Mouse (Mus musculus) stomach, embryonic 16.5 days (tissue): ENCODE results near the gene Mast2. TPM values are rescaled to one million over a fixed set of nuclear protein-coding genes. Genes with fewer than 3 reads are reported as not detected.

Experiments used
- ATAC-seq: fragments of 200-750 bp; cut with Nextera tagmentation; 2 replicates; pipeline ENCODE4 v1.8.0; 2017; ENCODE audit warnings: moderate number of reproducible peaks, moderate TSS enrichment; ENCODE audit not compliant: insufficient read depth, low FRiP score
- H3K27ac ChIP-seq: fragments of 300-500 bp; sonication (generic); 2 replicates; pipeline ENCODE4 v1.5.1; 2014; ENCODE audit warnings: low read length
- H3K27me3 ChIP-seq: fragments of 300-500 bp; sonication (generic); 2 replicates; pipeline ENCODE4 v1.6.1; 2014; ENCODE audit warnings: low read length, control low read depth, mixed read lengths; ENCODE audit not compliant: control insufficient read depth, insufficient read depth
- H3K36me3 ChIP-seq: fragments of 300-500 bp; sonication (generic); 2 replicates; pipeline ENCODE4 v1.6.1; 2014; ENCODE audit warnings: low read length; ENCODE audit not compliant: control insufficient read depth, insufficient read depth
- H3K4me1 ChIP-seq: fragments of 300-500 bp; sonication (generic); 2 replicates; pipeline ENCODE4 v1.6.1; 2014; ENCODE audit warnings: low read length, control low read depth, mixed read lengths; ENCODE audit not compliant: control insufficient read depth, insufficient read depth
- H3K4me2 ChIP-seq: fragments of 300-500 bp; sonication (generic); 2 replicates; pipeline ENCODE4 v1.6.1; 2014; ENCODE audit warnings: low read depth, low read length, mixed read lengths
- H3K4me3 ChIP-seq: fragments of 300-500 bp; sonication (generic); replicated peaks from 2 replicates; pipeline ENCODE4 v1.5.1; 2014; ENCODE audit warnings: mild to moderate bottlenecking, low read length
- H3K9ac ChIP-seq: fragments of 300-500 bp; sonication (generic); 2 replicates; pipeline ENCODE4 v1.6.1; 2014; ENCODE audit warnings: low read length
- H3K9me3 ChIP-seq: fragments of 300-500 bp; sonication (generic); replicated peaks from 2 replicates; pipeline ENCODE4 v1.6.1; 2016; ENCODE audit warnings: low read length, control low read depth; ENCODE audit not compliant: control insufficient read depth
- WGBS: fragments of 180-500 bp; shearing (Covaris S2); extraction: QIAGEN DNeasy Blood & Tissue Kit; methylation state at CpG from one replicate; pipeline ENCODE4 v1.1.7; 2014; 5-methylcytosine and 5-hydroxymethylcytosine counted together
- polyA plus RNA-seq: library from polyadenylated mRNA; unstranded; fragments of >200 nt; fragmentation: Nextera tagmentation; extraction: Ambion mirVana; gene quantifications from 2 replicates; pipeline ENCODE4 v1.2.1, GENCODE M21; 2015

Gene Mast2
- 6.6 and 9.5 TPM in 2 replicates for polyA plus RNA-seq

GRCm38 (mm10) chr4:116464126-116464981 lies at the start of gene Mast2:
TSS of gene Mast2 (minus strand) at chr4:116464183.
- Histone ChIP-seq H3K4me2 (peak within 1 kb of the TSS; percentile 81), H3K27me3 (no peaks in the 10 kb centered on the region), H3K36me3 (no peaks in the 10 kb centered on the region), H3K9me3 (peaks cover 5% of the 10 kb centered on the region; the same call in 1 of the 2 replicates), H3K4me3 (peak within 1 kb of the TSS; percentile 98), H3K27ac (peak within 1 kb of the TSS; percentile 86), H3K4me1 (peaks cover 16% of the 10 kb centered on the region), H3K9ac (peak within 1 kb of the TSS; percentile 95)
- ATAC-seq, result peak; percentile 95
- WGBS, result under 1% methylated on average over 52 of the region's 68 CpGs

GRCm38 (mm10) chr4:116507425-116508218 lies 43.6 kb upstream of the Mast2 start, which contains the start of gene Ipp:
TSS of gene Ipp (plus strand) at chr4:116507549.
- Histone ChIP-seq H3K4me2 (peak within 1 kb of the TSS; percentile 63), H3K4me3 (peak within 1 kb of the TSS; percentile 54), H3K4me1 (peaks cover 5% of the 10 kb centered on the region; the same call in 1 of the 2 replicates), H3K27me3 (no peaks in the 10 kb centered on the region), H3K36me3 (no peaks in the 10 kb centered on the region), H3K9me3 (no peaks in the 10 kb centered on the region), H3K9ac (peak within 1 kb of the TSS; percentile 74), H3K27ac (peak within 1 kb of the TSS; percentile 84)
- under 1% methylated on average over 55 of the region's 55 CpGs for WGBS
- peak; percentile 98 for ATAC-seq

- no peak for ATAC-seq
- no peak overlapping the region for H3K27ac ChIP-seq
Measured at GRCm38 (mm10) chr4:116506886-116507424, 43.0 kb upstream of the Mast2 start.

GRCm38 (mm10) chr4:116499978-116500377 lies 36.0 kb upstream of the Mast2 start:
- Histone ChIP-seq H3K4me1 (no peaks in the 10 kb centered on the region), H3K27me3 (no peaks in the 10 kb centered on the region), H3K9me3 (no peaks in the 10 kb centered on the region), H3K27ac (no peak overlapping the region), H3K9ac (no peak overlapping the region), H3K4me3 (no peak overlapping the region), H3K36me3 (no peaks in the 10 kb centered on the region), H3K4me2 (no peak overlapping the region)
- ATAC-seq, result no peak
- 76% methylated on average over 3 of the region's 3 CpGs for WGBS

More at GRCm38 (mm10) chr4:116506886-116507424, 43.0 kb upstream of the Mast2 start:
- WGBS, result 20% methylated on average over 11 of the region's 11 CpGs
- peak overlapping the region; percentile 63 for H3K4me2 ChIP-seq
- H3K4me1 ChIP-seq, result peaks cover 5% of the 10 kb centered on the region; the same call in 1 of the 2 replicates
- H3K36me3 ChIP-seq, result no peaks in the 10 kb centered on the region
- H3K9ac ChIP-seq, result peak overlapping the region; percentile 74
- H3K4me3 ChIP-seq, result peak overlapping the region; percentile 54
- no peaks in the 10 kb centered on the region for H3K27me3 ChIP-seq
- H3K9me3 ChIP-seq, result no peaks in the 10 kb centered on the region

- 73% methylated on average over 5 of the region's 5 CpGs for WGBS
- no peaks in the 10 kb centered on the region; the same call in 1 of the 2 replicates for H3K9me3 ChIP-seq
- no peak overlapping the region for H3K9ac ChIP-seq
- H3K27ac ChIP-seq, result no peak overlapping the region
- no peaks in the 10 kb centered on the region for H3K36me3 ChIP-seq
- ATAC-seq, result no peak
- H3K4me1 ChIP-seq, result peaks cover 14% of the 10 kb centered on the region
- H3K4me2 ChIP-seq, result no peak overlapping the region
- no peaks in the 10 kb centered on the region for H3K27me3 ChIP-seq
- H3K4me3 ChIP-seq, result no peak overlapping the region
Measured at GRCm38 (mm10) chr4:116493646-116494045, 29.7 kb upstream of the Mast2 start.

GRCm38 (mm10) chr4:116492460-116492859 lies 28.5 kb upstream of the Mast2 start:
- H3K9me3 ChIP-seq, result no peaks in the 10 kb centered on the region; the same call in 1 of the 2 replicates
- H3K4me3 ChIP-seq, result no peak overlapping the region
- H3K4me1 ChIP-seq, result peaks cover 14% of the 10 kb centered on the region
- H3K4me2 ChIP-seq, result no peak overlapping the region
- H3K27ac ChIP-seq, result peak overlapping the region; percentile 40; the same call in 1 of the 2 replicates
- H3K27me3 ChIP-seq, result no peaks in the 10 kb centered on the region
- ATAC-seq, result peak; percentile 47; the same call in 1 of the 2 replicates
- H3K36me3 ChIP-seq, result no peaks in the 10 kb centered on the region
- no peak overlapping the region for H3K9ac ChIP-seq
- 43% methylated on average over 4 of the region's 4 CpGs for WGBS

- H3K4me3 ChIP-seq, result no peak overlapping the region
- H3K4me1 ChIP-seq, result peaks cover 14% of the 10 kb centered on the region
- WGBS, result 43% methylated on average over 2 of the region's 2 CpGs
- peak overlapping the region; percentile 40; the same call in 1 of the 2 replicates for H3K27ac ChIP-seq
- ATAC-seq, result no peak
- H3K27me3 ChIP-seq, result no peaks in the 10 kb centered on the region
- no peak overlapping the region for H3K9ac ChIP-seq
- no peaks in the 10 kb centered on the region; the same call in 1 of the 2 replicates for H3K9me3 ChIP-seq
- no peak overlapping the region for H3K4me2 ChIP-seq
- no peaks in the 10 kb centered on the region for H3K36me3 ChIP-seq
Measured at GRCm38 (mm10) chr4:116491886-116492285, 27.9 kb upstream of the Mast2 start.

- no peaks in the 10 kb centered on the region; the same call in 1 of the 2 replicates for H3K9me3 ChIP-seq
- H3K36me3 ChIP-seq, result no peaks in the 10 kb centered on the region
- H3K27me3 ChIP-seq, result no peaks in the 10 kb centered on the region
- no peak overlapping the region for H3K9ac ChIP-seq
- no peak overlapping the region for H3K27ac ChIP-seq
- H3K4me3 ChIP-seq, result no peak overlapping the region
- H3K4me2 ChIP-seq, result no peak overlapping the region
- 31% methylated on average over 2 of the region's 2 CpGs for whole genome bisulfite sequencing
- peaks cover 14% of the 10 kb centered on the region for H3K4me1 ChIP-seq
- 0 out of 2 replicates have a peak, but pooled peaks have one; percentile 50 for ATAC-seq
Measured at GRCm38 (mm10) chr4:116491119-116491536, 27.1 kb upstream of the Mast2 start.
